Comparison of ENCODE assay signal across 32 mouse cellular contexts in the genomic region with DNA sequence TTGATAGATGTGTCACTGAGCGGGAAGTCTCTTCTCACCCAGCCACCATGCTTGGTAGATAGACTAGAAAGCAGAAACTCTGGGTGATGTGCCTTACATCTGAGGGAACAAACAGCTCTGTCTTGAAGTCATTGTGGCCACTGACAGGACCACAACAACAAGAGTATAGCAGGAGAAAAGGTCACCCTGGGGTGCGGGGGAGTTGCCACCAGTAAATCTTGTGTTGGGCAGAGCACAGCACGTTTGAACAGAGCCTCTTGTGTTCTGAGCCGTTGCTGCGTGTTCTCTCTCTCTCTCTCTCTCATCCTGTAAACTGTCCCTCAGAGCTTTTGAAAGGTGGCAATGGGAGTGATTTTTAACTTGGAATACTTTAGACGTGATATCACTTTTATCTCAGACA. TPM values are rescaled to one million over a fixed set of nuclear protein-coding genes. Genes with fewer than 3 reads are reported as not detected.
DNase-seq lines count a peak whose midpoint lies in the region; ATAC-seq and TF ChIP-seq lines count a peak whose summit lies in the region.
"Had no signal": no experiment of that assay in that cellular context is flagged by ENCODE, and none has a peak within 500 bp of the region (broad histone marks: within the 10 kb centered on the region; RNA-seq: fewer than 3 reads in every experiment).

No protein-coding gene starts in this region.

- intact Hi-C loops in heart, adult 2 months (cut with DNase I): no loop called here

- no peaks in the 10 kb centered on the region for H3K27me3 ChIP-seq in heart, embryonic 12.5 days (replicated peaks)
- no peaks in the 10 kb centered on the region for H3K27me3 ChIP-seq in heart, adult 2 months (ENCODE audit: control insufficient read depth, insufficient read depth, low read length)
- H3K27me3 ChIP-seq in hindbrain, postnatal 0 days (ENCODE audit: insufficient read depth, low read length): no peaks in the 10 kb centered on the region
- H3K27me3 ChIP-seq in hindbrain, embryonic 11.5 days (ENCODE audit: control insufficient read depth, insufficient read depth, low read length): no peaks in the 10 kb centered on the region
- H3K27me3 ChIP-seq in neural tube, embryonic 12.5 days (replicated peaks): no peaks in the 10 kb centered on the region
- H3K27me3 ChIP-seq in testis, adult 2 months (ENCODE audit: control insufficient read depth, insufficient read depth, low read length): no peaks in the 10 kb centered on the region
- no peaks in the 10 kb centered on the region for H3K27me3 ChIP-seq in forebrain, embryonic 11.5 days (ENCODE audit: control insufficient read depth, insufficient read depth, low read length)
- H3K27me3 ChIP-seq: embryonic facial prominence, embryonic 12.5 days; forebrain, embryonic 12.5 days; limb, embryonic 13.5 days; liver, embryonic 12.5 days; Patski had no signal

- no peak overlapping the region for H3K4me2 ChIP-seq in heart, embryonic 12.5 days
- no peak overlapping the region for H3K4me2 ChIP-seq in hindbrain, postnatal 0 days (ENCODE audit: low read depth, low read length)
- no peak overlapping the region for H3K4me2 ChIP-seq in hindbrain, embryonic 11.5 days (replicated peaks; ENCODE audit: low read depth, low read length)
- no peak overlapping the region for H3K4me2 ChIP-seq in neural tube, embryonic 12.5 days (replicated peaks)
- H3K4me2 ChIP-seq in forebrain, embryonic 11.5 days (ENCODE audit: low read depth, low read length, severe bottlenecking): no peak overlapping the region
- H3K4me2 ChIP-seq: embryonic facial prominence, embryonic 12.5 days; forebrain, embryonic 12.5 days; hindbrain, embryonic 14.5 days; limb, embryonic 13.5 days; liver, embryonic 12.5 days had no signal

- H3K4me1 ChIP-seq in heart, embryonic 12.5 days (replicated peaks): peaks cover 34% of the 10 kb centered on the region
- H3K4me1 ChIP-seq in heart, adult 2 months (ENCODE audit: control insufficient read depth, insufficient read depth, low read length): peaks cover 1% of the 10 kb centered on the region; the same call in 1 of the 2 replicates
- H3K4me1 ChIP-seq in hindbrain, postnatal 0 days (ENCODE audit: insufficient read depth, low read length): no peaks in the 10 kb centered on the region
- no peaks in the 10 kb centered on the region for H3K4me1 ChIP-seq in hindbrain, embryonic 11.5 days (replicated peaks; ENCODE audit: control insufficient read depth, insufficient read depth, low read length)
- no peaks in the 10 kb centered on the region for H3K4me1 ChIP-seq in neural tube, embryonic 12.5 days
- no peaks in the 10 kb centered on the region; the same call in 1 of the 2 replicates for H3K4me1 ChIP-seq in testis, adult 2 months (ENCODE audit: control insufficient read depth, insufficient read depth, low read length)
- H3K4me1 ChIP-seq in forebrain, embryonic 11.5 days (replicated peaks; ENCODE audit: control insufficient read depth, insufficient read depth, low read length): no peaks in the 10 kb centered on the region
- H3K4me1 ChIP-seq: forebrain, embryonic 12.5 days; limb, embryonic 13.5 days; liver, embryonic 12.5 days; midbrain, embryonic 10.5 days had no signal

- peak overlapping the region; percentile 48 for H3K27ac ChIP-seq in heart, embryonic 12.5 days (ENCODE audit: poor library complexity, severe bottlenecking)
- H3K27ac ChIP-seq in heart, adult 2 months: no peak overlapping the region
- no peak overlapping the region for H3K27ac ChIP-seq in hindbrain, postnatal 0 days
- no peak overlapping the region for H3K27ac ChIP-seq in hindbrain, embryonic 11.5 days (ENCODE audit: low read depth, low read length)
- no peak overlapping the region for H3K27ac ChIP-seq in neural tube, embryonic 12.5 days
- 0 out of 2 replicates have a peak overlapping the region, but pooled peaks have one; percentile 29 for H3K27ac ChIP-seq in testis, adult 2 months (ENCODE audit: control insufficient read depth, insufficient read depth, low read depth, low read length)
- H3K27ac ChIP-seq in forebrain, embryonic 11.5 days (ENCODE audit: low read depth, low read length): no peak overlapping the region
- H3K27ac ChIP-seq: embryonic facial prominence, embryonic 12.5 days; forebrain, embryonic 12.5 days; hindbrain, embryonic 14.5 days; limb, embryonic 13.5 days; liver, embryonic 12.5 days; midbrain, embryonic 10.5 days; stomach, postnatal 0 days had no signal

- no peaks in the 10 kb centered on the region for H3K79me2 ChIP-seq in heart, adult 2 months (replicated peaks; ENCODE audit: control insufficient read depth, insufficient read depth, low read length)

- no peaks in the 10 kb centered on the region for H3K9me3 ChIP-seq in heart, embryonic 12.5 days (replicated peaks)
- H3K9me3 ChIP-seq in hindbrain, postnatal 0 days (ENCODE audit: low read length): no peaks in the 10 kb centered on the region
- H3K9me3 ChIP-seq in hindbrain, embryonic 11.5 days (ENCODE audit: control insufficient read depth, low read length): no peaks in the 10 kb centered on the region
- no peaks in the 10 kb centered on the region for H3K9me3 ChIP-seq in neural tube, embryonic 12.5 days
- no peaks in the 10 kb centered on the region for H3K9me3 ChIP-seq in forebrain, embryonic 11.5 days (ENCODE audit: control insufficient read depth, low read length)
- H3K9me3 ChIP-seq: embryonic facial prominence, embryonic 12.5 days; forebrain, embryonic 12.5 days; limb, embryonic 13.5 days; liver, embryonic 12.5 days; midbrain, embryonic 10.5 days had no signal

- ATAC-seq in heart, embryonic 12.5 days (ENCODE audit: insufficient number of reproducible peaks, low FRiP score): no peak
- ATAC-seq in hindbrain, postnatal 0 days: 0 out of 2 replicates have a peak, but pooled peaks have one; percentile 45
- ATAC-seq in hindbrain, embryonic 11.5 days (ENCODE audit: low FRiP score): no peak
- ATAC-seq in neural tube, embryonic 12.5 days (ENCODE audit: low FRiP score, low read depth): peak; percentile 77
- ATAC-seq in forebrain, embryonic 11.5 days (replicated peaks; ENCODE audit: low FRiP score): no peak
- ATAC-seq: liver, embryonic 12.5 days; midbrain, embryonic 16.5 days; Patski had no signal

- no peak for DNase-seq in heart, adult 2 months
- DNase-seq in hindbrain, postnatal 0 days (ENCODE audit: low spot score): no peak
- no peak for DNase-seq in hindbrain, embryonic 11.5 days (ENCODE audit: low spot score)
- no peak for DNase-seq in forebrain, embryonic 11.5 days (ENCODE audit: low spot score)
- DNase-seq: cerebellum, adult 11-12 months; cerebellum, postnatal 10 days; gastrocnemius, postnatal 25 days; heart, postnatal 36 days; kidney, adult 9 months; kidney, postnatal 36 days; lung, adult 18-20 months; lung, postnatal 10 days; thymus, postnatal 25 days had no signal

- 47% methylated on average over 6 of the region's 6 CpGs for WGBS in heart, embryonic 12.5 days
- 48% methylated on average over 6 of the region's 6 CpGs for WGBS in heart, adult 2 months
- WGBS in hindbrain, postnatal 0 days: 35% methylated on average over 6 of the region's 6 CpGs
- WGBS in hindbrain, embryonic 11.5 days: 55% methylated on average over 6 of the region's 6 CpGs
- 26% methylated on average over 6 of the region's 6 CpGs for WGBS in neural tube, embryonic 12.5 days
- 70% methylated on average over 6 of the region's 6 CpGs for WGBS in forebrain, embryonic 11.5 days

- no peak for TF ChIP-seq CTCF in heart, adult 2 months (IDR thresholded peaks at IDR 0.05)
- no peak for TF ChIP-seq CTCF in hindbrain, postnatal 0 days (IDR thresholded peaks at IDR 0.05; ENCODE audit: low read depth)
- no peak for TF ChIP-seq CTCF in testis, adult 2 months (IDR thresholded peaks at IDR 0.05; ENCODE audit: control insufficient read depth, insufficient read depth, insufficient replicate concordance, low read depth, low read length)

- peaks cover 15% of the 10 kb centered on the region for H3K36me3 ChIP-seq in heart, embryonic 12.5 days
- H3K36me3 ChIP-seq in heart, adult 2 months (ENCODE audit: control insufficient read depth, insufficient read depth, low read length): no peaks in the 10 kb centered on the region; the same call in 1 of the 2 replicates
- H3K36me3 ChIP-seq in hindbrain, postnatal 0 days (ENCODE audit: insufficient read depth, low read length): no peaks in the 10 kb centered on the region
- H3K36me3 ChIP-seq in hindbrain, embryonic 11.5 days (ENCODE audit: control insufficient read depth, insufficient read depth, low read length): no peaks in the 10 kb centered on the region
- no peaks in the 10 kb centered on the region for H3K36me3 ChIP-seq in neural tube, embryonic 12.5 days
- H3K36me3 ChIP-seq in testis, adult 2 months (ENCODE audit: control insufficient read depth, insufficient read depth, low read length): no peaks in the 10 kb centered on the region
- H3K36me3 ChIP-seq in forebrain, embryonic 11.5 days (ENCODE audit: control insufficient read depth, insufficient read depth, low read length): no peaks in the 10 kb centered on the region
- H3K36me3 ChIP-seq: embryonic facial prominence, embryonic 12.5 days; forebrain, embryonic 12.5 days; limb, embryonic 13.5 days; liver, embryonic 12.5 days; midbrain, embryonic 10.5 days had no signal

- no peak for TF ChIP-seq POLR2A in heart, adult 2 months (IDR thresholded peaks at IDR 0.05; ENCODE audit: insufficient read depth, low read depth, low read length)
- no peak for TF ChIP-seq POLR2A in testis, adult 2 months (IDR thresholded peaks at IDR 0.05; ENCODE audit: control insufficient read depth, low read depth, low read length)

- H3K9ac ChIP-seq in heart, embryonic 12.5 days: no peak overlapping the region
- H3K9ac ChIP-seq in heart, adult 2 months (ENCODE audit: low read depth, low read length): no peak overlapping the region
- no peak overlapping the region for H3K9ac ChIP-seq in hindbrain, postnatal 0 days (replicated peaks; ENCODE audit: low read length)
- H3K9ac ChIP-seq in hindbrain, embryonic 11.5 days (ENCODE audit: low read depth, low read length): no peak overlapping the region
- no peak overlapping the region for H3K9ac ChIP-seq in neural tube, embryonic 12.5 days
- no peak overlapping the region for H3K9ac ChIP-seq in forebrain, embryonic 11.5 days (ENCODE audit: low read length)
- H3K9ac ChIP-seq: embryonic facial prominence, embryonic 12.5 days; forebrain, embryonic 12.5 days; hindbrain, embryonic 14.5 days; limb, embryonic 13.5 days; liver, embryonic 12.5 days had no signal

- no peak overlapping the region for H3K4me3 ChIP-seq in heart, embryonic 12.5 days
- H3K4me3 ChIP-seq in heart, adult 2 months: no peak overlapping the region
- H3K4me3 ChIP-seq in hindbrain, postnatal 0 days (ENCODE audit: low read length): no peak overlapping the region
- H3K4me3 ChIP-seq in hindbrain, embryonic 11.5 days (ENCODE audit: low read depth, low read length): no peak overlapping the region
- no peak overlapping the region for H3K4me3 ChIP-seq in neural tube, embryonic 12.5 days
- no peak overlapping the region for H3K4me3 ChIP-seq in testis, adult 2 months (ENCODE audit: control insufficient read depth, low read depth, low read length)
- H3K4me3 ChIP-seq in forebrain, embryonic 11.5 days (ENCODE audit: low read depth, low read length): no peak overlapping the region
- H3K4me3 ChIP-seq: embryonic facial prominence, embryonic 12.5 days; forebrain, embryonic 12.5 days; limb, embryonic 13.5 days; liver, embryonic 12.5 days; midbrain, embryonic 10.5 days; myocyte had no signal

- TF ChIP-seq EP300 in heart, adult 2 months (IDR thresholded peaks at IDR 0.05; ENCODE audit: insufficient read depth, low read depth, low read length): no peak

RNA-seq across cellular contexts. Expression of gene Ctnna3, which starts 42.6 kb away (rescaled TPM):
- polyA plus RNA-seq in heart, embryonic 12.5 days (2016; fragmentation: Nextera tagmentation; extraction: Ambion mirVana): 24.0 and 27.3 TPM in 2 replicates
- 10 to 100 TPM; 46.9 to 54.6 TPM for total RNA-seq in heart, adult 2 months (2021)
- 6.4 and 18.6 TPM in 2 replicates for polyA plus RNA-seq in heart, adult 2 months (2012; rRNA removed)
- total RNA-seq in hindbrain, postnatal 0 days (2014; rRNA removed): 2.1 and 2.9 TPM in 2 replicates
- 1.0 and 1.3 TPM in 2 replicates for polyA plus RNA-seq in hindbrain, postnatal 0 days (2015; fragmentation: Nextera tagmentation; extraction: Ambion mirVana)
- polyA plus RNA-seq in hindbrain, embryonic 11.5 days (2014; fragmentation: Nextera tagmentation; extraction: Ambion mirVana): 0.42 TPM in 1 of 2 replicates, not detected in the other
- polyA plus RNA-seq in neural tube, embryonic 12.5 days (2016; fragmentation: Nextera tagmentation; extraction: Ambion mirVana): 0.90 and 1.1 TPM in 2 replicates
- 35.0 and 38.9 TPM in 2 replicates for polyA plus RNA-seq in testis, adult 2 months (2012; rRNA removed)
- polyA plus RNA-seq in forebrain, embryonic 11.5 days (2014; fragmentation: Nextera tagmentation; extraction: Ambion mirVana): not detected in 2 replicates
- total RNA-seq: ES-E14 had no signal
- polyA plus RNA-seq: Patski had no signal

RNA-seq across cellular contexts. Expression of gene Gm7075, which starts 50.9 kb away (rescaled TPM):
- 0.53 TPM in 1 of 2 replicates, not detected in the other for polyA plus RNA-seq in heart, embryonic 12.5 days (2016; fragmentation: Nextera tagmentation; extraction: Ambion mirVana)
- total RNA-seq in heart, adult 2 months (2021): not detected
- not detected in 2 replicates for polyA plus RNA-seq in heart, adult 2 months (2012; rRNA removed)
- total RNA-seq in hindbrain, postnatal 0 days (2014; rRNA removed): not detected in 2 replicates
- polyA plus RNA-seq in hindbrain, postnatal 0 days (2015; fragmentation: Nextera tagmentation; extraction: Ambion mirVana): not detected in 2 replicates
- 0.63 TPM in 1 of 2 replicates, not detected in the other for polyA plus RNA-seq in hindbrain, embryonic 11.5 days (2014; fragmentation: Nextera tagmentation; extraction: Ambion mirVana)
- not detected in 2 replicates for polyA plus RNA-seq in neural tube, embryonic 12.5 days (2016; fragmentation: Nextera tagmentation; extraction: Ambion mirVana)
- polyA plus RNA-seq in testis, adult 2 months (2012; rRNA removed): 0.88 TPM in 1 of 2 replicates, not detected in the other
- polyA plus RNA-seq in forebrain, embryonic 11.5 days (2014; fragmentation: Nextera tagmentation; extraction: Ambion mirVana): not detected in 2 replicates
- total RNA-seq: adrenal gland, adult 18-20 months; gastrocnemius, postnatal 25 days; heart, postnatal 36 days; left cerebral cortex, postnatal 14 days had no signal
- polyA plus RNA-seq: cortical plate, adult 2 months; embryonic facial prominence, embryonic 12.5 days; forebrain, embryonic 12.5 days; hindbrain, embryonic 14.5 days; intestine, embryonic 14.5 days; limb, embryonic 13.5 days; liver, embryonic 12.5 days; midbrain, embryonic 10.5 days; midbrain, embryonic 16.5 days; myocyte; Patski; small intestine, adult 2 months; stomach, postnatal 0 days had no signal

Comparison
In these comparisons a context has a peak if more than half of its experiments do, and no peak if none do; other contexts are left out.
1. ATAC-seq: peak in hindbrain, postnatal 0 days (single experiment) and neural tube, embryonic 12.5 days (single experiment); none in heart, embryonic 12.5 days (single experiment), hindbrain, embryonic 11.5 days (single experiment) and forebrain, embryonic 11.5 days (single experiment).
2. H3K27ac ChIP-seq: peak in heart, embryonic 12.5 days (single experiment) and testis, adult 2 months (single experiment); none in heart, adult 2 months (single experiment), hindbrain, postnatal 0 days (single experiment), hindbrain, embryonic 11.5 days (single experiment), neural tube, embryonic 12.5 days (single experiment) and forebrain, embryonic 11.5 days (single experiment).